Mouse (Mus musculus) myocyte (in vitro differentiated cells): ENCODE data around the gene Crygc.

Experiments
- CEBPB ChIP-seq: IDR thresholded peaks from 2 replicates; pipeline ENCODE4 v1.6.1; 2011; ENCODE audit warnings: mild to moderate bottlenecking, moderate library complexity; ENCODE audit not compliant: poor library complexity, insufficient read depth, severe bottlenecking
- E2F4 ChIP-seq: IDR thresholded peaks from one replicate; pipeline ENCODE4 v1.6.1; 2011; ENCODE audit warnings: mild to moderate bottlenecking, control low read depth, moderate library complexity; ENCODE audit not compliant: insufficient read depth
- MAX ChIP-seq: IDR thresholded peaks from one replicate; pipeline ENCODE4 v1.6.1; 2011; ENCODE audit warnings: low read depth, mild to moderate bottlenecking, control low read depth
- MYOD1 ChIP-seq, 3 experiments: IDR thresholded peaks; one replicate each; pipeline ENCODE4 v1.6.1; 2011; ENCODE audit warnings: control low read depth in 2 of 3, low read depth in 2 of 3, mild to moderate bottlenecking in 2 of 3, moderate library complexity in 1 of 3; ENCODE audit not compliant: insufficient read length in 2 of 3, control insufficient read depth in 1 of 3
- MYOG ChIP-seq, 3 experiments: IDR thresholded peaks; one replicate each; pipeline ENCODE4 v1.6.1; 2011; ENCODE audit warnings: control low read depth in 2 of 3, low read depth in 2 of 3, mild to moderate bottlenecking in 2 of 3; ENCODE audit not compliant: insufficient read length in 2 of 3, control insufficient read depth in 1 of 3, insufficient read depth in 1 of 3
- POLR2A ChIP-seq: IDR thresholded peaks from one replicate; pipeline ENCODE4 v1.6.1; 2011; ENCODE audit warnings: low read depth, mild to moderate bottlenecking, control low read depth, moderate library complexity; ENCODE audit not compliant: insufficient read length
- POLR2AphosphoS2 ChIP-seq: IDR thresholded peaks from one replicate; pipeline ENCODE4 v1.6.1; 2011; ENCODE audit warnings: low read depth, control low read depth; ENCODE audit not compliant: insufficient read length
- REST ChIP-seq: IDR thresholded peaks from one replicate; pipeline ENCODE4 v1.6.1; 2011; ENCODE audit warnings: mild to moderate bottlenecking, control low read depth, moderate library complexity; ENCODE audit not compliant: insufficient read depth, insufficient read length
- SRF ChIP-seq: IDR thresholded peaks from one replicate; pipeline ENCODE4 v1.6.1; 2011; ENCODE audit warnings: low read depth; ENCODE audit not compliant: control insufficient read depth, insufficient read length
- TCF12 ChIP-seq: IDR thresholded peaks from one replicate; pipeline ENCODE4 v1.6.1; 2011; ENCODE audit warnings: mild to moderate bottlenecking, control low read depth; ENCODE audit not compliant: poor library complexity, insufficient read depth, severe bottlenecking
- TCF3 ChIP-seq: IDR thresholded peaks from one replicate; pipeline ENCODE4 v1.6.1; 2011; ENCODE audit warnings: low read depth, control low read depth; ENCODE audit not compliant: insufficient read length
- USF1 ChIP-seq: IDR thresholded peaks from one replicate; pipeline ENCODE4 v1.6.1; 2011; ENCODE audit warnings: low read depth, mild to moderate bottlenecking, control low read depth, moderate library complexity

DNA sequence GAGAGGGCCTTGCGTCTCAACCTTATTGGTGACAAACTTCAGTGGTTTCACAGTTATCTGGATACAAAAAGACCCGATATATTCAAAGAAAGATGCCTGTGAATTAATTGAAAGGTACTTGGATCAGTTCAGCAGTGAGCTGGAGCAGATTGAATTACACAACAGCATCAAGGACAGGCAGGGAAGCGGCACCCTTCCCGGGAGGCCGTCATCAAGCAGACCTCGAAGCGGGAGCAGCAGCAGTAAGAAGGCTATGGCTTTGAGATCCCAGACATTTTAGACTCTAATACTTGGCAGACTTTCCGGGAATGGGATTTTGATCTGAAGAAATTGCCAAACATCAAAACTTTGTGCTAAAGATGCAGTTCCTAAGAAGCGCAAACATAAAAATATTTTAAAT is 45.3 kb downstream of the Crygc start:
- TF ChIP-seq POLR2AphosphoS2 (no peak), POLR2A (no peak), CEBPB (no peak), E2F4 (no peak), SRF (no peak), TCF12 (no peak), USF1 (no peak), MYOG (IDR thresholded peaks at IDR 0.05; ENCODE audit: control insufficient read depth in 1 of 3, insufficient read depth in 1 of 3, insufficient read length in 2 of 3, low read depth in 2 of 3) (no peak), MAX (no peak), REST (no peak), MYOD1 (IDR thresholded peaks at IDR 0.05; ENCODE audit: control insufficient read depth in 1 of 3, insufficient read length in 2 of 3, low read depth in 2 of 3) (no peak), TCF3 (no peak)
